Mouse (Mus musculus) ovary, postnatal 14 days (tissue): ENCODE measurements at regions not wholly inside any gene's neighbourhood (a gene's known extent, or its start where the extent isn't known, plus 50 kb on each side); places are given as distances from the start of the nearest gene placed in this dataset.

Source experiments
- DNase-seq: peaks from one replicate; pipeline ENCODE4 v3.0.0; 2022; ENCODE audit warnings: low spot score

DNA sequence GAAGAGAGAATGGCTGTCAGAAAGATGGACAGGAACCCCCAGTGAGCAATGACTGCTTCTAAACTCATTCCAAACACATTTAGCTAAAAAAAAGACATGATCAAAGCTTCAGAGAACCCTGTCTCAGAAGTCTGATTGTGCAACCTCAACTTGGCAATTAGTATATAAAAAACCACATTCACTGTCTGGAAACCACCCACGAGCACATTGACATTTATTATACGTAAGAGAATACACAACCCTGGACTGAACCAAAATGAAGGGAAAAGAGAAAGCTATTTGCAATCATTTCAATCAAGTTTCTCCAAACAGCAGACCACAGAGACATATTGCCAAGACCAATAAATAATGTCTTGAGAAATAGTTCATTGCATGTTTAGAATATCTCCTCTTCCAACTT lies 820.7 kb upstream of the Adgrl2 start:
- DNase-seq: no peak

DNA sequence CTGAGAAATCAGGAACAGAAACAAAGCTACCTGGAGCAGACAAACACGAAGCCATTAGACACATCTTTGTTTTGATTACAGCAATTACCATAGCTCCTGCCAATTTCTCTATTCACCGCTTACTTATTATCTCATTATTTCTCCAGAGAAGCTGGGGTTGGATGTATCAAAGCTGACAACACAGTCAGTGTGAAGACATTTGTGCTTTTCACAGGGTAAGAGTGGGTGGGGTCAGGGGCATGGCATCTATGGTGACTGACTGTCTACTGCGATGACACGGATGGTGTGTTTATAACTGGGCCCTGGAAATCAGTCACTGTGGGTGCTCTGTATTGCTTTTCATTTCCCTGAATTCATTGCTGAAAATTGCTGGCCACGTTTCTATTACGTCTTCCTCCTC lies 815.0 kb upstream of the Adgrl2 start:
- DNase-seq: no peak

DNA sequence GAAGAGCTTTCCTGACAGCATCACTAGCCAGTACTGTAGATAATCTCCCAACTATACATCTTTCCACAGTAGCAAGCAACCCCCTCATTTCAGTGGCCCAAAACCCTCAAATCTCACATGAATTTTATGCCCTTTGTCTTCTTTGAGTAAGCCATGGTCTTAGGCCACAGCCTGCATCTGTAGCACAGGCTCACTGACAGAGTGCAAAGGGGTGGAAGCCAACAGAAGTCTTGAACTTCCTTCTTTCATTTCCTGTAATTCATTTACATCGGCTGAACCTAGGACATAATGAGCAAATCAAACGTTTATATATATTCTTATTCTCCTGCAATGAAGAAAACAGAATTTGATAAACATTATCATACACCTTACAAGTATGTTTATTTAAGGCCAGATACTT lies 805.8 kb upstream of the Adgrl2 start:
- DNase-seq: no peak

DNA sequence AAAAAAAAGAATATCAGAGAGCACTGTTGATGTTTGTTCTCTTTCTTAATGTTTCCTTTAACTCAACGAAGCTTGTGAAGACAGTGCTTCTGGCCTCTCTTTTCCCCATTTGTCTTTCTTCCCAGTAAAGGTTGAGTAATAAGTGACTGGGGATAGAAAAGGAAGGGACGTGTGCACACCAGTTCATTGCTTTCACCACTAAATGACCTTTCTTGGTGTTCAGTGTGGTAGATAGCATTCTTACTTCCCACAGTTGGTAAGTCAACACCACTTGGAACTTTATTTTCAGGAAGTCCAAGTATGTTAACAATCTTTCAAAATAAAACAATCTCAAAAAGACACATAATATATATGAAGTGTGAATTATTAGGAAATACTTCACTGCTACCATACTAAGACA lies 801.2 kb upstream of the Adgrl2 start:
- DNase-seq: no peak

DNA sequence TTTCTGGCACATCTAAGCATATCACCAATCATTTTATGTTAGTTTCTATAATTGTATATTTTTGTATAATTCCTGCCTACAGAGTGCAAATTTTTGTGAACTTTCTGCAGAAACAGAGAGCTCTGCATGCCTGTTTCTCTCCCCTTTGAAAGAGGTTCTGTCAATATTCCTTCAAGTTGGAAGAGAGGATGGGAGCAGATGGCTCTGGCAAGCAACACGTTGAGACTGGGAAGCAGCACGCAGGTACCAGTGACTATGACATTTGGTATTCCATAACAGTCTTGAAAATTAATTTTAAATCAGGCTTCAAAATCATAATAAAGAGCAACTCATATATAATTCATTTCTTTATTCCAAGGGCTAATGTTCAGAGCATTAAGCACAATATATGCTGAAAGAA lies 795.7 kb upstream of the Adgrl2 start:
- DNase-seq: no peak

- DNase-seq: no peak
Observed at GRCm38 (mm10) chr3:149783903-149784608, 793.7 kb upstream of the Adgrl2 start.

GRCm38 (mm10) chr3:149767847-149768421 lies 777.6 kb upstream of the Adgrl2 start:
- no peak for DNase-seq

GRCm38 (mm10) chr3:149761245-149761644 lies 770.9 kb upstream of the Adgrl2 start:
- DNase-seq: no peak

- DNase-seq: no peak
Observed at GRCm38 (mm10) chr3:149757910-149758592, 767.7 kb upstream of the Adgrl2 start.

DNA sequence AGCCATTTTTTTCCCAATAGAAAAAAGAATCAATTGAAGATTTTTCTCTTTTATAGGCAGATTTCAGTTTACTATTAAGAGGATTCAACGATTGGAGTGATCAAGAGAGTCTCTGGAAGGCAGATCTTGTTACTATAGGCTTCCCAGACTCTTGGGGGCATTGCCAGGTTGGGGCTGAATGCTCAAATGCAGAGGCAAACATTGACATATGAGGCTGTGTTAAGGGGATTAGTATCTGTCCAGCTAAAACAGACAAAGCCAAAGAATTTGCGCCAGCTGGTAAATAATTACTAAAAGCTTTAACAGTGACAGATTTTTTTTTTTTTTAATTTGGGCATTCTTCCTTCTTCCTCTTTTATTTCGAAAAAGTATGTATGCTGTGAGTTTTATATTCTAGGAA lies 745.7 kb upstream of the Adgrl2 start:
- DNase-seq: no peak

DNA sequence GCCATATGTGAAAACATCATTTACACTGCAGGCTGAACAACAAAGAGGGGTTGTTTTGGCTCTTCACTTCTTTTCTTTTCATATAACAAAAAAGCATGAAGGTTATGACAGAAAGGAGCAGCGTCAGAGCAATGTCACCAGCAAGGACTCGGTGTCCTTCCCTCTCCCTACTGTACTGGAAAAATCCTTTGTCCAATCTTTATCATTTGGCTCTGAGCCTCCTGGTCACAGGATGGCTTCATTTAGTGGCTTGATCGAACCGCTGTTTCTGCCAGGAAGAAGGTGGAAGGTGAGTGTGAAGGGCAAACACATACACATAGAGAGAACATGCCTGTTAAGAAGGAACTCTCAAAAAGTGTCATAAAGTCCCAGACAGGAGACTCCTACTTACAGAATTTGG lies 735.9 kb upstream of the Adgrl2 start:
- no peak for DNase-seq

DNA sequence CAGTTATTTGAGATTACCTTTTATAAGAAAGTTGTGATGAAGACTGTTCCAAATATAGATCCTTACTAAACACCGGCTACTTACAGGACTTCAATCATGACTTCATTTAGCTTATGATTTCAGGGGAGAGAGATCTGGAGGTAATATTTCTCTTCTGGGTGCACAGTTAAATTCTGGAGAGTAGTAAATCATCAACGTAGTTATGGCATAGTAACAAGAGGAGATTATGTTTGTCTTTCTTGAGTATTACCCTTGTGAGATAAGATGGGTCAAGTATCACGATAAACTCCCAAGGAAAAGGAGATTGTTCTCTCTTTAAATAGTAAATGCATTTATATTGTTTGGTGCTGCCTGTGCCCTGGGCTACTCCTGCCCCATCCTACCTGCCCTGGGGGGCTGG lies 734.5 kb upstream of the Adgrl2 start:
- DNase-seq: no peak

DNA sequence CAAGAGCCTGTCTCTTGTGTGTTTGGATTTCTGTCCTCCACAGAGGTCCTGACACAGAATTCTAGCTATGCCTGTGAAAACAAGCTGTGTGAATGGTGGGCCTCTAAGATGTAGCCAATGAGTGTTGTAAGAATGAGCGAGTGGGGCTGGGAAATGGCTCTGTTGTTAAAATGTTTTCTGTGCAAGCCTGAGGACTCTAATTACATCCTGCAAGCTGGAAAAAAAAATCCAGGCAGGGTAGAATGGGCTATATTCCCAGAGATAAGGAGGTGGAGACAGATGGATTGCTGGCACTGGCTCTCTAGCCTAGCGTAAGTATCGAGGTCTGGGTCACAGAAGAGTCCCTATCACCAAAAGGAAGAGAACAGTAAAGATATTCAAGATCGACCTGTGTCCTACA lies 731.5 kb upstream of the Adgrl2 start:
- DNase-seq: no peak

DNA sequence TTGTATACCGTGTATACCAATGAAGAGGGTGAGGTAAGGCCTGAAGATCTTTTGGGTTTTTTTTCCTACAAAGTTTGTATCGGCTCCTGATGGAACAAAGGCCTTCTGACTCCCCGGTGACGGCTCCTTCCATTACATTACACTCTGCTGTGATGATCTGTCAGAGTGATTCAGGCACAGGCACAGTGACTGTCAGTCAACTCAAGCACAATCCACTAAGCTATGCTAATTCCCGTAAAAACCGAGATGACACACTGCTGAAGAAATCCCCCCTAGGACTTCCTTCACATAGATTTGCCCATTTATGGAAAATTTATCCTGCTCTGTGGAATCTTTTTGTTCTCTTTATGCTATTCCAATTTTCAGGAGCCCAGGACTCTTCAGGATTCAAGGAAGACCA lies 730.0 kb upstream of the Adgrl2 start:
- no peak for DNase-seq

DNA sequence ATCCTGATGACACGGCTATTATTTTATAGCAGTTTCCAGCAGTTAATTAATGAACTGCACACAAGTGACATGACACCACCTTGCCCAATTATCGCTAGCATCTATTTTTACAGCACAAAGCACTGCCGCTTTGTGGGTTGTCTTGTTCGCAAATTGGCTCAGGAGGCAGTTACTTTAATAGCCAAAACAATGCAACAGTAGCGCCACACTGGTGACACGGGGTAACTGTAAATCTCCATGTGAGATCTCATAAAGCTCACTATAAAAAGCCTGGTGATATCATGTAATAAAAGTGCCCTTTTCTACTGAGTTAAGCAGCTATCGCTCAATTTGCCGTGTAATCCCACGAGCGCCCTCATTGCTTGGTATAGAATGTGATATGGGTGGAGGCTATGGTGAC lies 715.4 kb upstream of the Adgrl2 start:
- no peak for DNase-seq

DNA sequence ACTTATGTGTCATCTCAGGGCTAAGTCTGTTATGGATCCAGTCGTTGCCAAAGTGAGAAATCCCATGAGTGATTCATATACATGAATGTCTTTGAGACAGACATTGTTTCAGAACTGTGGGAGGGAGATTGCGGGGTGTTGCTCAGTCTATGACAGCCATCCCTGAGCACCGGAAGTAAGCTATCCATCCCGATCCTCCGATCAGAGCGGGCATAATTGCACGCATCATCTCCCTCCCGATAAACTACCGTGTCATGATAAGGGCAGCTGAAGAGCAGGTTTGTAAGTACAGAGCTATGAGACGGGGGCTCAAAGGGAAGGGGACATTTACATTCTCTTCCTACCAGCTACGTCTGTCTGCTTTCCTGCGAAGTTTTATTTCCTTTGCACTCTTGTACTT lies 715.0 kb upstream of the Adgrl2 start:
- DNase-seq: no peak

GRCm38 (mm10) chr3:149704478-149704877 lies 714.1 kb upstream of the Adgrl2 start:
- DNase-seq: no peak

DNA sequence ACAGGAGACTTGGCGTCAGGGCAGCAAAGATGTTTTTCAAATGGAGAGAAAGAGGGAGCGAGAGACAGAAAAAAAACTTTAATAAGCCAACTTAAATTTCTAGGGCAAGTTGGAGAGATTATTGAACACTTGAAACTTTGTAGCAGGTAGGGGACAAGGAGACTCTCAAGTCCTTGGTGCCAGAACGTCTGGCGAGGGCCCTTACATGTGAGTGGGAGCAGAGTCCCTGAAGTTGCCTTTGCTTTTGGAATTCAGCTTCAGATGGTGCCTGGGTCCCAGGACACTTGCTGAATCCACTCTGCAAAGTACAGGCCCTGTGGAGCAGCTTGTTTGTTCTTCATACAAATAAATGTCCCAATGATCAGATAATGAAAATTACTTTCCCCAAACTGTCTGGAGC lies 693.2 kb upstream of the Adgrl2 start:
- DNase-seq: no peak

DNA sequence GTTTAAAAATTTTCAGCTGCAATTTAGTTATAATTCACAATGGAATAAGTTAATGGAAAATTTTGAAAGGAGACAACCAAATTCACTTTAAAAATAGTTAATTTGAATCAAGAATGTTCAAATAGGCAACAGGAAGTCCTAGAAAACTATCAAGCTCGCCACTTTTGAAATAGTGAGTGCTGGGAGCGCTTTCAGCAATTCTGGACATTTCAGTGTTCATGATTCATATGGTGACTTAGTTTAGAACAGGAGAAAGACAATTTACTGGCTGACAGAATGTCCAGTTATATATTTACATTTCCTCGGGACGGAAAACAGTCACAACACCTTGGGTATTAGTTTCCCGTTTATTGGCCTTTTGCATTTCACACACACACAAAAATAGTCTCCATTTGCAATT lies 691.9 kb upstream of the Adgrl2 start:
- DNase-seq: no peak

GRCm38 (mm10) chr3:149673926-149674325 lies 683.6 kb upstream of the Adgrl2 start:
- no peak for DNase-seq

- DNase-seq: no peak
Observed at GRCm38 (mm10) chr3:149664624-149665023, 674.3 kb upstream of the Adgrl2 start.

GRCm38 (mm10) chr3:149638324-149638723 lies 648.0 kb upstream of the Adgrl2 start:
- DNase-seq: no peak

GRCm38 (mm10) chr3:149626186-149626585 lies 635.8 kb upstream of the Adgrl2 start:
- DNase-seq: no peak

DNA sequence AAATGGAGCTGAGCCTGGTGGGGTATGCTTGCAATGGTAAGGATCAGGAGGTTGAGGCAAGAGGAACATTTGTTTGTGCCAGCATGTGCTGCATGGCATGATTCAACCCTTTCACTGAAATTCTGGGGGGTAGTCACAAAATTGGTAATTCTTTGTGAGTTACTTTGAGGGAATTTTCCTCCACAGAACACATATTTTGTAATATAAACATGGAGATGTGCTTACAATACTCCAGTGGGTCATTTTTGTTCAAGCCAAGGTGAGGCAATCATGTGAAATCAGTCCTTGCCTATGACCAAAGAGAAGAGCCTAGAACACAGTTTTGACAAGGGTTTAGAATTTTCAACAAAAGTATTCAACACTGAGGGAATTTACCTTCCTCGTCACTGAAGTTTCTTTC lies 635.1 kb upstream of the Adgrl2 start:
- DNase-seq: no peak
